Mouse (Mus musculus): ENCODE measurements around the gene Ces3a. TPM values are rescaled to one million over a fixed set of nuclear protein-coding genes. Genes with fewer than 3 reads are reported as not detected.
"Not testable (repeated sequence)": the region's sequence is repeated elsewhere in the genome, so short reads cannot be mapped to it uniquely, and the experiment has no call there.

Gene Ces3a
- total RNA-seq (2021) = not detected

- intact Hi-C loops (cut with DNase I) = no loop called here
- DNase-seq = no peak
Observed at GRCm38 (mm10) chr8:105048371-105048854, at the start of gene Ces3a. Gene Ces3a, plus strand, starts transcription at chr8:105048601.

DNA sequence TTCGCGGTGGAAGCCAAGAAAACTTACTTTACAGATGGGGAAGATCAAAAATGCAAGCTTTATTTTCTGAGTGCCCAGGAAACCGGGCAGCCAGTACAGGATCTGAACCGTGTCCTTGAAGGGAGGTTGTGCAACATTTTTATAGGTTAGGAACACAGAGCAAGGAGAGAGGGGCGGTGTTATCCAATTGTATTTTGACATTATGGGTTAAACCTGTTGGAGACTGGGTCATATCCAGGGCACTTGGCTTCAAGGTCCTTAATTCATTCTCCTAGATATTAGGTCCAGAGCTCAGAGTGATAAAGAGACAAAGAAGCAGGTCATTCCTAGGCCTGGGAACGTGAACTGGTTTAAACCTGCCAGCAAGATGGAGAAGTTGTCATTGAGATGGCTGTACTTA, 49.2 kb upstream of the Ces3a start:
- no peak for DNase-seq
- intact Hi-C loops (cut with DNase I) = no loop called here

DNA sequence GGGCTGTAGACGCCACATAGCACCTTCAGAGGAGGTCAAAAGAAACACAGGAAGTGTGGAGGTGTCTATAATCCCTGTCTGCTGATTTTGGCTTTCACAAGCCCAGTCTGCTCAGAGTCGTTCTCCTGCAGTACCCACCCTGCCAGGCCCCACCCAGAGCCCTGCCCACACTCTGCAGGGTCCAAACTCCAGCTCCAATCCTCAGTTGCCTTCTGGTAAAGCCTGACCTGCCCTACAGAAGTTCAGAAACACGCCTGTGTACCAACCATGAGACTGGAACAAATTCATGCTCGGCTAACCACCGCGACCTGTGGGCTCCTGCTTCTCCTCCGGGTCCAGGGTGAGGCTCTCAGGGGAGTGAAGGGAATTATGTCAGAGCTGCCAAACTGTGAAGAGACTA, 47.8 kb upstream of the Ces3a start, which contains the start of gene Ces2h:
Ces2h (plus strand) TSS at position 268 of the 400 bp plus-strand sequence.
- intact Hi-C loops (cut with DNase I) = no loop called here
- DNase-seq = no peak

DNA sequence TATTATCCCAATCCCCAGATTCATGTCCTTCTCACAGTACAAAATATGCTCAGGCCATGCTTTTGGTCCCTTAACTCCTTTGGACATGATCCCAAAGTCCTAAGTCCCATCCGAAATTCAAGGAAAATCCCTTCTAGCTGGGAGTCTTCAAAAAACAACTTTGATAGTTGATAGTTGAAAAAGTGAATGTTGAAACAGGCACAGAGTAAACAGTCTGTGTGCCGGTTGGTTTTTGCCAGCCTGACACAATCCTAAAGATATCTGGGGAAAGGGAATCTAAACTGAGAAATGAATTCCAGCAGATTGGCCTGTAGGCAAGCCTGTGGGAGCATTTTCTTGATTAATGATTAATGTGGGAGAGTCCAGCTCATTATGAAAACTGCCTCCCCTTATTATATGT, 38.4 kb upstream of the Ces3a start:
- intact Hi-C loops (cut with DNase I) = no loop called here

GRCm38 (mm10) chr8:105011136-105011535, 37.3 kb upstream of the Ces3a start:
- intact Hi-C loops (cut with DNase I) = no loop called here
- DNase-seq = peak in 1 of 2 experiments; percentile 5

More for the DNA sequence above, 38.4 kb upstream of the Ces3a start:
- DNase-seq = no peak

DNA sequence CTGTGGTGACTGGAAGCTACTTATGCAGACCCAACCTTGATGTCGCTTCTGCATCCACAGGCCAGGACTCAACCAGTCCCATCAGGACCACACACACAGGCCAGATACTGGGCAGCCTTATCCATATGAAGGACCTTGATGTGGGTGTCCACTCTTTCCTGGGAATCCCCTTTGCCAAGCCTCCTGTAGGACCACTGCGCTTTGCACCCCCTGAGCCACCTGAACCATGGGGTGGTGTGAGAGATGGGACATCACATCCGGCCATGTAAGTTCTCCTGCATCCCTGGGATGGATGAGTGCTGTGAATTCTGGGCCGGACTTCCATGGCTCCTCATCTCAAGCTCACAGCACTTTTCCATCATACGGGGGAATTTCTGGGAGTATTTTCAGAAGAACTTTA, 34.0 kb upstream of the Ces3a start:
- intact Hi-C loops (cut with DNase I) = no loop called here
- DNase-seq = no peak

- intact Hi-C loops (cut with DNase I) = no loop called here
Observed at GRCm38 (mm10) chr8:105021954-105022353, 26.4 kb upstream of the Ces3a start.

GRCm38 (mm10) chr8:105023087-105023486, 25.3 kb upstream of the Ces3a start:
- peak; percentile 10 to 15 for DNase-seq
- intact Hi-C loops (cut with DNase I) = no loop called here

More at GRCm38 (mm10) chr8:105021954-105022353, 26.4 kb upstream of the Ces3a start:
- DNase-seq = no peak

GRCm38 (mm10) chr8:105025050-105025449, 23.4 kb upstream of the Ces3a start:
- DNase-seq = peak in 1 of 2 experiments; percentile 3

GRCm38 (mm10) chr8:105043510-105043909, 4.9 kb upstream of the Ces3a start:
- intact Hi-C loops (cut with DNase I) = no loop called here

More at GRCm38 (mm10) chr8:105025050-105025449, 23.4 kb upstream of the Ces3a start:
- intact Hi-C loops (cut with DNase I) = no loop called here

GRCm38 (mm10) chr8:105045824-105046401, 2.5 kb upstream of the Ces3a start:
- intact Hi-C loops (cut with DNase I) = no loop called here
- DNase-seq = no peak

More at GRCm38 (mm10) chr8:105043510-105043909, 4.9 kb upstream of the Ces3a start:
- DNase-seq = no peak

DNA sequence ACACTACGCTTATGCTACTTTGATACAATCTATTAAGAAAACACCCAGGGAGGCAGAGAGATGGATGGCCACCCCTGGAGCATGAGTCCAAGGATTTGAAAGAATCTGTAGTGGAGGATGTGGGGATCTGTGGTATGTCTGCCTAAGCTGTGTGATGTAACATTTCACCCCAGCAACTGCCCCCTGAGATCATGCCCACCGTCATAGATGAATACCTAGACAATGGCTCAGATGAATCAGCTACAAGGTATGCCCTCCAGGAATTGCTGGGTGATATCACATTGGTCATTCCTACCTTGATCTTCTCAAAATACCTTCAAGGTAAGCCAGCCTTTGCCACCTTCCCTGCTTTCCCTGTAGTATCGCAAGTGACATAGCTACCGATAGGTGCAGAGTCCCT, 7.8 kb downstream of the Ces3a start:
- intact Hi-C loops (cut with DNase I) = no loop called here
- DNase-seq = no peak

- intact Hi-C loops (cut with DNase I) = no loop called here
- no peak for DNase-seq
Observed at GRCm38 (mm10) chr8:105060056-105060455, 11.7 kb downstream of the Ces3a start.

- intact Hi-C loops (cut with DNase I) = loop anchor here (2.0 kb wide), 1 partner anchor 150 kb away; no protein-coding TSS in a partner anchor
- peak; percentile 42 to 57 for DNase-seq
Observed at GRCm38 (mm10) chr8:105066761-105067160, 18.4 kb downstream of the Ces3a start.

DNA sequence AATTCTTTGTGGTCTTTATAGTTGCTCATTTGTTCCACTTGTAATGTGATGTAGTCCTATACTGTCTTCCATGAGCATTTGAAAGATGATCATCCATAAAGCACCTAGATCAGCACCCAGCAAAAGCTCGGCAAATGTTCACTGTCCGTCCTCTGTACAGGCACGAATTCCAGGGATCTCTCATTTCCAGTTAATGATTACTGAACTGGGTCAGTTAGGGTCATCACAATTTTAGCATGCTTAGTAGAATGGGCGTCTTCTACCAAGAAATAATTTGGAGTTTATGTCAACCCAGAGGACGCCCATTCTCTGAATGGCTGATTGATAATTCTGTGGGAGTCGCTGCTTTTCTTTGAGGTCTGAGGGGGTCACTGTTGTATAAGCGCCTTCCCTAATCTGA, 19.5 kb downstream of the Ces3a start:
- intact Hi-C loops (cut with DNase I) = loop anchor here (2.0 kb wide), 1 partner anchor 149 kb away; no protein-coding TSS in a partner anchor
- DNase-seq = not testable (repeated sequence)

GRCm38 (mm10) chr8:105068971-105069370, 20.6 kb downstream of the Ces3a start:
- intact Hi-C loops (cut with DNase I) = no loop called here
- DNase-seq = no peak

- intact Hi-C loops (cut with DNase I) = no loop called here
- DNase-seq = no peak
Observed at GRCm38 (mm10) chr8:105076601-105077000, 28.2 kb downstream of the Ces3a start.

- no peak for DNase-seq
- intact Hi-C loops (cut with DNase I) = no loop called here
Observed at GRCm38 (mm10) chr8:105077071-105077470, 28.7 kb downstream of the Ces3a start.

DNA sequence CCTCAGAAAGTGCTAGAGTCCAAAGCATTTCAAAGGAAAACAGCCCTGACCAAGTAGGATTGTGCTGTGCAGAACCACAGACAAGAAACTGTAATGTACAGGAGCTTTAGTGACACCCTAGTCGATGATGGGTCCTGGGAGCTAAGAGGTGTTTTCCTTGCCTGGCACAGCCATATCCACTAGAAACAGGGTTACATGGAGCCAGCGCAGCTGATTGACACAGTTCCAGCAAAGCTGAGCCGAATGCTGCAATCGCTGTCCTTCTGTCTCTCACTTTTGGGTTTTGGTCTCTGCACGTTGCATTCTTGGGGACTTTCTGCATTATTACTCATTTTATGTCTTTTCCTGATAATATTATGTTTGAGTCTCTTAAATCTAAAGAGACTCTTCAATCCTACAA, 30.2 kb downstream of the Ces3a start:
- DNase-seq = no peak
- intact Hi-C loops (cut with DNase I) = no loop called here

GRCm38 (mm10) chr8:105080814-105081336, 32.5 kb downstream of the Ces3a start:
- intact Hi-C loops (cut with DNase I) = no loop called here
- DNase-seq = no peak

GRCm38 (mm10) chr8:105083449-105084050, 35.1 kb downstream of the Ces3a start, which contains the start of gene Ces3b:
Gene Ces3b, plus strand, starts transcription at chr8:105083753.
- intact Hi-C loops (cut with DNase I) = no loop called here
- peak; percentile 13 to 31 for DNase-seq

GRCm38 (mm10) chr8:105088166-105088565, 39.8 kb downstream of the Ces3a start:
- intact Hi-C loops (cut with DNase I) = not testable (repeated sequence)

More at GRCm38 (mm10) chr8:105088166-105088565, 39.8 kb downstream of the Ces3a start:
- not testable (repeated sequence) for DNase-seq

Measured in heart, postnatal 10 days (tissue).